Mouse (Mus musculus) kidney, embryonic 14.5 days (tissue): ENCODE data around the gene Scfd2. TPM values are rescaled to one million over a fixed set of nuclear protein-coding genes. Genes with fewer than 3 reads are reported as not detected.

Experiments used
- ATAC-seq: fragments of 200-750 bp; cut with Nextera tagmentation; 2 replicates; pipeline ENCODE4 v1.8.0; 2017; ENCODE audit warnings: moderate number of reproducible peaks, mild to moderate bottlenecking, moderate TSS enrichment, moderate library complexity; ENCODE audit not compliant: low FRiP score, low TSS enrichment
- H3K27ac ChIP-seq: fragments of 300-500 bp; sonication (generic); 2 replicates; pipeline ENCODE4 v1.5.1; 2014; ENCODE audit warnings: low read depth, mild to moderate bottlenecking, low read length, moderate library complexity, mixed read lengths
- H3K27me3 ChIP-seq: fragments of 300-500 bp; sonication (generic); 2 replicates; pipeline ENCODE4 v1.6.1; 2014; ENCODE audit warnings: mild to moderate bottlenecking, low read length; ENCODE audit not compliant: control insufficient read depth, insufficient read depth
- H3K36me3 ChIP-seq: fragments of 300-500 bp; sonication (generic); 2 replicates; pipeline ENCODE4 v1.6.1; 2014; ENCODE audit warnings: low read length, mixed read lengths; ENCODE audit not compliant: control insufficient read depth, insufficient read depth
- H3K4me1 ChIP-seq: fragments of 300-500 bp; sonication (generic); 2 replicates; pipeline ENCODE4 v1.6.1; 2014; ENCODE audit warnings: low read length, mixed read lengths; ENCODE audit not compliant: control insufficient read depth, insufficient read depth
- H3K4me2 ChIP-seq: fragments of 300-500 bp; sonication (generic); replicated peaks from 2 replicates; pipeline ENCODE4 v1.6.1; 2014; ENCODE audit warnings: low read depth, mild to moderate bottlenecking, low read length
- H3K4me3 ChIP-seq: fragments of 300-500 bp; sonication (generic); 2 replicates; pipeline ENCODE4 v1.5.1; 2014; ENCODE audit warnings: mild to moderate bottlenecking, low read length
- H3K9ac ChIP-seq: fragments of 300-500 bp; sonication (generic); 2 replicates; pipeline ENCODE4 v1.6.1; 2014; ENCODE audit warnings: low read depth, mild to moderate bottlenecking, low read length, moderate library complexity
- H3K9me3 ChIP-seq: fragments of 300-500 bp; sonication (generic); 2 replicates; pipeline ENCODE4 v1.6.1; 2016; ENCODE audit warnings: low read length; ENCODE audit not compliant: control insufficient read depth
- WGBS: fragments of 180-500 bp; shearing (Covaris S2); extraction: QIAGEN DNeasy Blood & Tissue Kit; methylation state at CpG from one replicate; pipeline ENCODE4 v1.1.7; 2014; 5-methylcytosine and 5-hydroxymethylcytosine counted together
- polyA plus RNA-seq: library from polyadenylated mRNA; unstranded; fragments of >200 nt; fragmentation: Nextera tagmentation; extraction: Ambion mirVana; gene quantifications from 2 replicates; pipeline ENCODE4 v1.2.1, GENCODE M21; 2014

The Scfd2 gene
- polyA plus RNA-seq, 1 experiment from 2014 or later = 18.3 TPM

DNA sequence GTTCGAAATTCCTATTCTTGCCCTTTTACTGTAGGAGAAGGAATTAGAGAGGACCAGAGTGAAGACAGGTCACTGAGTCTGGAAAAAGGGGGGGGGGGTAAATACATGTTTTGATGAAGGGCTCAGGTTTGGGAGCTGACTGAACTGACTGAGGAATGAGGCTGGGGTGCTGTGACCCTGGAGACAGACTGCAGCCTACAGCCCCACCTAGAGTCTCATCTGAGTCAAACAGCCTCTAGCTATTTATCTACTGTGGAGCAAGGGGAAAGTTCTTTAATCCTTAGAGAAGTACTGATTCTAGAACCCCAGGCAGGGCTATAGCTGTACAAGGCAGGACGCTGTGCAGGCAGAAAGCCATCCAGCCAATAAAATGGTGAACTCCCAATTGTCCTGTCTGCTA lies 239.5 kb downstream of the Scfd2 start:
- no peak overlapping the region for H3K4me3 ChIP-seq
- no peaks in the 10 kb centered on the region for H3K27me3 ChIP-seq
- no peaks in the 10 kb centered on the region for H3K36me3 ChIP-seq
- no peak overlapping the region for H3K4me2 ChIP-seq
- H3K27ac ChIP-seq = no peak overlapping the region
- H3K4me1 ChIP-seq = 0 out of 2 replicates have a peak, but pooled peaks cover 3% of the 10 kb centered on the region
- no peak for ATAC-seq
- no peak overlapping the region for H3K9ac ChIP-seq
- WGBS = 75% methylated on average over 2 of the region's 2 CpGs
- no peaks in the 10 kb centered on the region for H3K9me3 ChIP-seq

GRCm38 (mm10) chr5:74291575-74291974 lies 240.0 kb downstream of the Scfd2 start:
- no peaks in the 10 kb centered on the region for H3K36me3 ChIP-seq
- no peak overlapping the region for H3K27ac ChIP-seq
- WGBS = 72% methylated on average over 9 of the region's 9 CpGs
- H3K4me1 ChIP-seq = 0 out of 2 replicates have a peak, but pooled peaks cover 3% of the 10 kb centered on the region
- no peaks in the 10 kb centered on the region for H3K27me3 ChIP-seq
- H3K9ac ChIP-seq = no peak overlapping the region
- H3K9me3 ChIP-seq = no peaks in the 10 kb centered on the region
- no peak overlapping the region for H3K4me3 ChIP-seq
- no peak for ATAC-seq
- no peak overlapping the region for H3K4me2 ChIP-seq

GRCm38 (mm10) chr5:74289957-74290356 lies 241.6 kb downstream of the Scfd2 start:
- Histone ChIP-seq H3K27me3 (no peaks in the 10 kb centered on the region), H3K9me3 (no peaks in the 10 kb centered on the region), H3K4me2 (no peak overlapping the region), H3K4me1 (0 out of 2 replicates have a peak, but pooled peaks cover 3% of the 10 kb centered on the region), H3K36me3 (no peaks in the 10 kb centered on the region), H3K4me3 (no peak overlapping the region), H3K27ac (no peak overlapping the region), H3K9ac (no peak overlapping the region)
- no peak for ATAC-seq
- 29% methylated on average over 6 of the region's 6 CpGs for WGBS

DNA sequence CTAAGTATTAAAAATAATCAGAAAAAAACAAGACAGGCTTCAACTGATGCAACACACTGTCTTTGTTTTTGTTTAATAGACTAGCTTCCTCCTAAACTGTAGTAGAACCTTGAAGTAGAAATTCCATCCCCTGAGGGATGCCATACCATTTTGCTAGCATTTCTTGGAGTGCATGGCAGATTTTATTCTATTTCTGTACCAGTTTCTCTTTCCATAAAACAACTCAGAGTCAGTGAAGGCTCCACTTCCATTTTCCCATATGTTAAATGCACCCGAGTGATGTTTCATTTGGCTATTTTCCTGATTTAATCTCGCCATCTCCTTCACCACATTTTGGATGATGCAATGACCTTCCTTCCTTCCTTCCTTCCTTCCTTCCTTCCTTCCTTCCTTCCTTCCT lies 243.4 kb downstream of the Scfd2 start:
- no peaks in the 10 kb centered on the region for H3K27me3 ChIP-seq
- no peaks in the 10 kb centered on the region for H3K4me1 ChIP-seq
- H3K4me2 ChIP-seq = no peak overlapping the region
- H3K36me3 ChIP-seq = no peaks in the 10 kb centered on the region
- no peak for ATAC-seq
- no peak overlapping the region for H3K9ac ChIP-seq
- no peak overlapping the region for H3K27ac ChIP-seq
- 90% methylated on average over 2 of the region's 2 CpGs for WGBS
- H3K9me3 ChIP-seq = no peaks in the 10 kb centered on the region
- no peak overlapping the region for H3K4me3 ChIP-seq

- Histone ChIP-seq H3K27me3 (no peaks in the 10 kb centered on the region), H3K4me2 (no peak overlapping the region), H3K4me1 (no peaks in the 10 kb centered on the region), H3K36me3 (no peaks in the 10 kb centered on the region), H3K27ac (no peak overlapping the region), H3K9ac (no peak overlapping the region), H3K4me3 (no peak overlapping the region), H3K9me3 (no peaks in the 10 kb centered on the region)
- WGBS = 81% methylated on average over 4 of the region's 4 CpGs
- no peak for ATAC-seq
These were observed 245.3 kb downstream of the Scfd2 start for GRCm38 (mm10) chr5:74286301-74286700.

GRCm38 (mm10) chr5:74285764-74286163 lies 245.8 kb downstream of the Scfd2 start:
- Histone ChIP-seq H3K27me3 (no peaks in the 10 kb centered on the region), H3K27ac (no peak overlapping the region), H3K4me1 (no peaks in the 10 kb centered on the region), H3K4me3 (no peak overlapping the region), H3K36me3 (no peaks in the 10 kb centered on the region), H3K4me2 (no peak overlapping the region), H3K9ac (no peak overlapping the region), H3K9me3 (no peaks in the 10 kb centered on the region)
- no peak for ATAC-seq
- 77% methylated on average over 7 of the region's 7 CpGs for WGBS

DNA sequence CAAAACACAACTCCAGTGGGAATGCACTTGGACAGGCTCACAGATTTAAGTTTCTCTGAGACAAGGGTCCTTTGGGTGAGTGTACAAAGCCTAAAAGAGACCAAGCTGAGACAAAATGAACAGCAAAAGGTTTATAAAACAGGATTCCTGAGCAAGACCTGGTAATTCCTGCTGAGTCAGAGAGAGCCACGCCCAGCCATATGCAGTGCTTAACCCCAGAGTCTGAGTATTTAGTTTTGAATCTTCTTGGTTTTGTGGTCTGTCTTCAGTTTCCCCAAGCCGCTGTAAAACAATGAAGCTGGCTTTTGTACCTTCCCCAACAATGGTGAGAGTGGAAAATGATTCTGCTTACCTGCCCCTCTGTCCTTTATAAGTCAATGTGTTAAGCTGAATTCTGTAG lies 246.3 kb downstream of the Scfd2 start:
- Histone ChIP-seq H3K9me3 (no peaks in the 10 kb centered on the region), H3K36me3 (no peaks in the 10 kb centered on the region), H3K27ac (no peak overlapping the region), H3K27me3 (no peaks in the 10 kb centered on the region), H3K9ac (no peak overlapping the region), H3K4me1 (no peaks in the 10 kb centered on the region), H3K4me3 (no peak overlapping the region), H3K4me2 (no peak overlapping the region)
- no peak for ATAC-seq
- WGBS = 88% methylated on average over 2 of the region's 2 CpGs

DNA sequence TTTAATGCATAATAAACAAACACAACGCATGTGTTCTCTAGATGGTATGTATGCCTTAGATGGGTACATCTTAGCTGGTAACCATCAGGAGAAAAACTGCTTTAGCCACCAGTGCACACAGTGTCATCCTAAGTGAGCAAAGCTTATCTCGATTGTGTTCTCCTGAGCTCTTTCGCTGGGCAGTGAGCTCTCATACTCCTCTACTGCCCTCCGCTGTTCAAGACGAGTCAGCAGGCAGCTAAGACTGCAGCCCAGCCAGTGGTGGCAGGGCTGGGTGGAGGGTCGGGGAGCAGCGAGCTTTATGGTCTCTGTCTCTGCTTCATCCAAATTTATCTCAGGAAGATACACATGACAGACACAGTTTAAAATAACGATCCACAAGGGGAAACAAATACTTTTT lies 248.0 kb downstream of the Scfd2 start:
- WGBS = 32% methylated on average over 8 of the region's 8 CpGs
- no peak; the same call in 1 of the 2 replicates for ATAC-seq
- H3K4me2 ChIP-seq = no peak overlapping the region
- no peaks in the 10 kb centered on the region for H3K9me3 ChIP-seq
- no peak overlapping the region for H3K27ac ChIP-seq
- no peak overlapping the region for H3K4me3 ChIP-seq
- H3K9ac ChIP-seq = no peak overlapping the region
- no peaks in the 10 kb centered on the region for H3K4me1 ChIP-seq
- H3K27me3 ChIP-seq = no peaks in the 10 kb centered on the region
- no peaks in the 10 kb centered on the region for H3K36me3 ChIP-seq

- Histone ChIP-seq H3K27me3 (no peaks in the 10 kb centered on the region), H3K9me3 (no peaks in the 10 kb centered on the region), H3K4me1 (peaks cover 9% of the 10 kb centered on the region), H3K36me3 (no peaks in the 10 kb centered on the region), H3K9ac (no peak overlapping the region), H3K4me3 (no peak overlapping the region), H3K4me2 (no peak overlapping the region), H3K27ac (no peak overlapping the region)
- 87% methylated on average over 8 of the region's 8 CpGs for WGBS
- ATAC-seq = no peak
These were observed 250.1 kb downstream of the Scfd2 start for GRCm38 (mm10) chr5:74281480-74281879.
